Mouse (Mus musculus): Measurements from ENCODE around the gene Tsen54. TPM values are rescaled to one million over a fixed set of nuclear protein-coding genes. Genes with fewer than 3 reads are reported as not detected.

The Tsen54 gene
- total RNA-seq, 2 experiments from 2014 or later = 9.4 to 10.9 TPM

GRCm38 (mm10) chr11:115800981-115801380, 13.5 kb upstream of the Tsen54 start:
- DNase-seq (ENCODE audit: extremely low spot score in 1 of 2, low spot score in 1 of 2) = no peak

GRCm38 (mm10) chr11:115803072-115803709, 11.3 kb upstream of the Tsen54 start:
- DNase-seq (ENCODE audit: extremely low spot score in 1 of 2, low spot score in 1 of 2) = no peak

- DNase-seq (ENCODE audit: extremely low spot score in 1 of 2, low spot score in 1 of 2) = no peak
Observed at GRCm38 (mm10) chr11:115805005-115805404, 9.5 kb upstream of the Tsen54 start.

GRCm38 (mm10) chr11:115806154-115806553, 8.4 kb upstream of the Tsen54 start:
- no peak for DNase-seq (ENCODE audit: extremely low spot score in 1 of 2, low spot score in 1 of 2)

GRCm38 (mm10) chr11:115807306-115807705, 7.2 kb upstream of the Tsen54 start:
- no peak for DNase-seq (ENCODE audit: extremely low spot score in 1 of 2, low spot score in 1 of 2)

- no peak for DNase-seq (ENCODE audit: extremely low spot score in 1 of 2, low spot score in 1 of 2)
Observed at GRCm38 (mm10) chr11:115807971-115808370, 6.6 kb upstream of the Tsen54 start.

GRCm38 (mm10) chr11:115808696-115809310, 5.7 kb upstream of the Tsen54 start:
- DNase-seq (ENCODE audit: extremely low spot score in 1 of 2, low spot score in 1 of 2) = no peak

- DNase-seq (ENCODE audit: extremely low spot score in 1 of 2, low spot score in 1 of 2) = no peak
Observed at GRCm38 (mm10) chr11:115809311-115809781, 5.2 kb upstream of the Tsen54 start.

- no peak for DNase-seq (ENCODE audit: extremely low spot score in 1 of 2, low spot score in 1 of 2)
Observed at GRCm38 (mm10) chr11:115810377-115810776, 4.1 kb upstream of the Tsen54 start.

- DNase-seq (ENCODE audit: extremely low spot score in 1 of 2, low spot score in 1 of 2) = no peak
Observed at GRCm38 (mm10) chr11:115811381-115812093, 3.0 kb upstream of the Tsen54 start.

- DNase-seq (ENCODE audit: extremely low spot score in 1 of 2, low spot score in 1 of 2) = no peak
Observed at GRCm38 (mm10) chr11:115812095-115812494, 2.4 kb upstream of the Tsen54 start.

GRCm38 (mm10) chr11:115812533-115813420, 1.7 kb upstream of the Tsen54 start:
- no peak for DNase-seq (ENCODE audit: extremely low spot score in 1 of 2, low spot score in 1 of 2)

- DNase-seq (ENCODE audit: extremely low spot score in 1 of 2, low spot score in 1 of 2) = peak; percentile 89 to 97
Observed at GRCm38 (mm10) chr11:115813507-115814296, 822 bp upstream of the Tsen54 start, which contains the start of gene Caskin2. Gene Caskin2, minus strand, starts transcription at chr11:115813639.

GRCm38 (mm10) chr11:115817331-115817730, 2.8 kb downstream of the Tsen54 start:
- no peak for DNase-seq (ENCODE audit: extremely low spot score in 1 of 2, low spot score in 1 of 2)

GRCm38 (mm10) chr11:115819915-115820623, 5.5 kb downstream of the Tsen54 start:
- no peak for DNase-seq (ENCODE audit: extremely low spot score in 1 of 2, low spot score in 1 of 2)

GRCm38 (mm10) chr11:115821001-115821400, 6.5 kb downstream of the Tsen54 start:
- no peak for DNase-seq (ENCODE audit: extremely low spot score in 1 of 2, low spot score in 1 of 2)

- peak in 1 of 2 experiments; percentile 52 for DNase-seq (ENCODE audit: extremely low spot score in 1 of 2, low spot score in 1 of 2)
Observed at GRCm38 (mm10) chr11:115823774-115824740, 9.5 kb downstream of the Tsen54 start, which contains the start of gene Llgl2. Gene Llgl2, plus strand, starts transcription at chr11:115824049.

- no peak for DNase-seq (ENCODE audit: extremely low spot score in 1 of 2, low spot score in 1 of 2)
Observed at GRCm38 (mm10) chr11:115824813-115825212, 10.3 kb downstream of the Tsen54 start.

Measured in layer of hippocampus, postnatal 25 days (tissue).